Mouse (Mus musculus): Measurements from ENCODE around the gene Gmpr2.

DNA sequence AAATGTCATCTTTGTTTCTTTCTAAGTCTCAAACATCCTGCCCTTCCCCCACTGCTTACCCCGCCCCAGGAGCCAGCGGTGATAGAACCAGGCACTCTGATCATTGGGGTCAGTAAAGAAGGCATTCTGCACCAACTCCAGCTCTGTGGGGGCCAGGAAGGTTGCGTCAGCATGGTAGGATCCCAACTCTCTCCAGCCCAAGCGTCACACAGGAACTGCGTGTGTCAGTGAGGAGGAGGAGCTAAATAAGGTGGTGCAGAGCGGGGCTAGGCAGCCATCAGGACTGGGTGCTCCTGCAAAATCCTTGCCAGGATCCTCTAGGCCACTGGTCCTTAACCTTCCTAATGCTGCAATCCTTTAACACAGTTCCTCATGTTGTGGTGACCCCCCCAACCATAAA lies 48.0 kb downstream of the Gmpr2 start:
- TF ChIP-seq CTCF (IDR thresholded peaks at IDR 0.05; ENCODE audit: extremely low read depth, insufficient read depth, insufficient read length, insufficient replicate concordance): no peak
- no peak for TF ChIP-seq POLR2A (IDR thresholded peaks at IDR 0.05; ENCODE audit: low read depth, low read length)

Data from spleen, adult 2 months (tissue).